Mouse (Mus musculus): ENCODE measurements around the gene Gm10057.
"Not testable (repeated sequence)": the region's sequence is repeated elsewhere in the genome, so short reads cannot be mapped to it uniquely, and the experiment has no call there.

Gene Gm10057

DNA sequence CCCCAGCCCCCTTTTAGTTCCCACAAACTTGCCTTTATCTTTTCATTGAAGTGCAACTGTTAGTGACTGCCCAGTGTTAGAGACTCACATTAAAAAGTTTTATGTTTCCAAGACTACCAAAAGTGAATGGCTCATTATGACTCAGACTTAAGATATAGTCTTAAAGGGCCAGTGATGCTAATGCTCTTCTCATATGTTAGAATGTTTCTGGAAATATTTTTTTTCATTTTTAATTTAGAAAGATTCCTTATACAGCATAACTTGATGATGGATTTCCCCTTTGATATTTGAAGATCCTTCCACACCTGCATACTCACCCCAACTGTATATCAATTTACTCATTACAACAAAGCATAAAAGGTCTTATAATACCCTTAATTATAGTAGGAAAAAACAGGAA lies at the start of gene Gm10057:
Gene Gm10057 (minus strand): TSS at position 101 of the 400 bp plus-strand sequence.
- not testable (repeated sequence) for DNase-seq (ENCODE audit: low spot score in 2 of 2)

DNA sequence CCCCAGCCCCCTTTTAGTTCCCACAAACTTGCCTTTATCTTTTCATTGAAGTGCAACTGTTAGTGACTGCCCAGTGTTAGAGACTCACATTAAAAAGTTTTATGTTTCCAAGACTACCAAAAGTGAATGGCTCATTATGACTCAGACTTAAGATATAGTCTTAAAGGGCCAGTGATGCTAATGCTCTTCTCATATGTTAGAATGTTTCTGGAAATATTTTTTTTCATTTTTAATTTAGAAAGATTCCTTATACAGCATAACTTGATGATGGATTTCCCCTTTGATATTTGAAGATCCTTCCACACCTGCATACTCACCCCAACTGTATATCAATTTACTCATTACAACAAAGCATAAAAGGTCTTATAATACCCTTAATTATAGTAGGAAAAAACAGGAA lies 21.1 kb downstream of the Gm10057 start, which contains the start of gene 4921511M17Rik:
Gene 4921511M17Rik (minus strand): TSS at position 101 of the 400 bp plus-strand sequence.
- DNase-seq (ENCODE audit: low spot score in 2 of 2): not testable (repeated sequence)

DNA sequence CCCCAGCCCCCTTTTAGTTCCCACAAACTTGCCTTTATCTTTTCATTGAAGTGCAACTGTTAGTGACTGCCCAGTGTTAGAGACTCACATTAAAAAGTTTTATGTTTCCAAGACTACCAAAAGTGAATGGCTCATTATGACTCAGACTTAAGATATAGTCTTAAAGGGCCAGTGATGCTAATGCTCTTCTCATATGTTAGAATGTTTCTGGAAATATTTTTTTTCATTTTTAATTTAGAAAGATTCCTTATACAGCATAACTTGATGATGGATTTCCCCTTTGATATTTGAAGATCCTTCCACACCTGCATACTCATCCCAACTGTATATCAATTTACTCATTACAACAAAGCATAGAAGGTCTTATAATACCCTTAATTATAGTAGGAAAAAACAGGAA lies 42.3 kb downstream of the Gm10057 start, which contains the start of gene Samt1:
Gene Samt1 (minus strand): TSS at position 101 of the 400 bp plus-strand sequence.
- DNase-seq (ENCODE audit: low spot score in 2 of 2): not testable (repeated sequence)

Measured in heart, adult 9 months (tissue).